Mouse (Mus musculus) embryo, embryonic 10 days (tissue): ENCODE measurements at regions not wholly inside any gene's neighbourhood (a gene's known extent, or its start where the extent isn't known, plus 50 kb on each side); places are given as distances from the start of the nearest gene placed in this dataset.

Experiments
- DNase-seq: peaks from one replicate; pipeline ENCODE4 v3.0.0-alpha.2; 2015; ENCODE audit warnings: low spot score

GRCm38 (mm10) chr2:47053689-47054088, 1760.2 kb upstream of the Acvr2a start:
- DNase-seq = no peak

DNA sequence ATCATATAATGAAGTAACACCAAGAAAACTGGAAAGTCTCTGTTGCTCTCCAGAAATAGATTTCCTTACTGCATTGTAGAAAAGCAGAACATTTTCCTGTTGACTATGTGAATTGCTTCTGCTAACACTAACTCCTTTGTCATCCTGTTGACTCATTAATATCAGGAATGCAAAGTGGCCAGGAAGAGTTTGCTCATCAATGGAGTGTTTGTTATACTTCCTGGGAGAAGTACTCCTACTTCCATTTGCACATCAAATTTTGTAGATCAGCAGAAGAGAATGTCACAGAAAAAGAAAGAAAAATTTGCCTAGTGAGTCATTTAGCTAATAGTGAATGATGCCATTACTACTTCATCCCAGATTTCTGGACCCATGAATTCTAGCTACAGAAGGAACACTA, 1739.7 kb upstream of the Acvr2a start:
- DNase-seq = no peak

- no peak for DNase-seq
Observed at GRCm38 (mm10) chr2:47075225-47075624, 1738.7 kb upstream of the Acvr2a start.

GRCm38 (mm10) chr2:47088635-47089034, 1725.3 kb upstream of the Acvr2a start:
- DNase-seq = peak; percentile 19

DNA sequence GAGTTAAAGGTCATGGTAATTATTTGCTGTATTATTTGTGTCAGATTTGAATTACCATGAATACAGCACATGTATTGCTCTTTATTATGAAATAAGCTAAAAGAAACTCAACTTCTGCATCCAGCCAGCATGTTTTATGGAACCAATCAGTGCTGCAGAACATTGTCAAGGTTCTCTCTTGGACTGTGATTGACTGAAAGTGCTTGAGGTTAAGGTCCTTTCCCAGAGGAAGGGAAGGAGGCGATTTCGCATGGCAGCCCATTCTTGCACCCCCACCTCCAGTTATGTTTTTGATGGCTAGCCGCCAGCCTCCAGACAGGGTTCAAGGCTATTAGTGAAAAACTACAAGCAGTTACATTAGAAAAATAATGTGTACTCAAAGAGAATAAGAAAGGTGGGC, 1717.9 kb upstream of the Acvr2a start:
- DNase-seq = no peak

- DNase-seq = no peak
Observed at GRCm38 (mm10) chr2:47139435-47139834, 1674.5 kb upstream of the Acvr2a start.

DNA sequence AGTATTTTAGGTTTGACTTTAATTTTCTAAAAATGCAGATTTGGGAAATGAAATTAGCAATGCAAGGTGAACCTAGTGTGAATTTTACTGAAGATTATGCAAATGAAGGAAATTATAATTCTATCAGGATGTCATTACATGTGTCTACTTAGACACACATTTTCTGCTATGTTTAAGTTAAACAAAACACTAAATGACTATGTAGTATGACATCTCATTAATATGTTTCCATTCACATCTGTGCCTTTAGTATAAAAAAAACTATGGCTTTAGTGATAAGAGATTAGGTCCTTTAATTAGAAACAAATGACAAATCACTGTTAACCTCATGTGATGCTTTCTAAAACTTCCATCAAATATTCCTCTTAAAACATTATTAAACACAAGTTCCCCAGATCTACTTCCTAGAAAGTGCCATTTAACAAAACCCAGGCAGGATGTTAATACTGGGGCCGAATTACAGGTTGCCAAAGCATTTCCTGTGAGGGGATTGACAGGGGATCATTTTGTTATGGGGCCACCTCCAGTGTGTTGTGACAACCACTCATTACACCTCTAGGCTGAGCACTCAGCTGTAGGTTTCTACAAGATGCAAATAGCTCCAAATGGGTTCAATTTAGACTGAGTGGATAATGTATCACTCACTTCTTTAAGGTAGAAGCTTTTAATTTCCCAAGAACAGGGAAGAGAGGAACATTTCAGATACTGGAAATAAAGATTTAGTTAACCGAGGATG, 1629.7 kb upstream of the Acvr2a start:
- no peak for DNase-seq
